Mouse (Mus musculus) liver, embryonic 11.5 days (tissue): ENCODE measurements around the gene Ttl. TPM values are rescaled to one million over a fixed set of nuclear protein-coding genes. Genes with fewer than 3 reads are reported as not detected.

Source experiments
- ATAC-seq: fragments of 200-750 bp; cut with Nextera tagmentation; replicated peaks from 2 replicates; pipeline ENCODE4 v1.8.0; 2017; ENCODE audit warnings: moderate number of reproducible peaks, mild to moderate bottlenecking, moderate TSS enrichment, moderate library complexity; ENCODE audit not compliant: low FRiP score
- DNase-seq: peaks from one replicate; pipeline ENCODE4 v3.0.0-alpha.2; 2017; ENCODE audit warnings: low spot score
- H3K27ac ChIP-seq: fragments of 300-500 bp; sonication (generic); 2 replicates; pipeline ENCODE4 v1.5.1; 2014; ENCODE audit warnings: mild to moderate bottlenecking, low read depth, low read length, control low read depth
- H3K27me3 ChIP-seq: fragments of 300-500 bp; sonication (generic); replicated peaks from 2 replicates; pipeline ENCODE4 v1.6.1; 2014; ENCODE audit warnings: low read length, mixed read lengths; ENCODE audit not compliant: control insufficient read depth, insufficient read depth
- H3K36me3 ChIP-seq: fragments of 300-500 bp; sonication (generic); 2 replicates; pipeline ENCODE4 v1.6.1; 2014; ENCODE audit warnings: mild to moderate bottlenecking, low read length, moderate library complexity, mixed read lengths; ENCODE audit not compliant: control insufficient read depth, insufficient read depth
- H3K4me1 ChIP-seq: fragments of 300-500 bp; sonication (generic); replicated peaks from 2 replicates; pipeline ENCODE4 v1.6.1; 2014; ENCODE audit warnings: low read length, mixed read lengths; ENCODE audit not compliant: control insufficient read depth, insufficient read depth
- H3K4me2 ChIP-seq: fragments of 300-500 bp; sonication (generic); 2 replicates; pipeline ENCODE4 v1.6.1; 2014; ENCODE audit warnings: mild to moderate bottlenecking, control low read depth, moderate library complexity
- H3K4me3 ChIP-seq: fragments of 300-500 bp; sonication (generic); 2 replicates; pipeline ENCODE4 v1.5.1; 2014; ENCODE audit warnings: low read depth, low read length, control low read depth
- H3K9ac ChIP-seq: fragments of 300-500 bp; sonication (generic); 2 replicates; pipeline ENCODE4 v1.6.1; 2014; ENCODE audit warnings: low read depth, low read length, control low read depth
- H3K9me3 ChIP-seq: fragments of 300-500 bp; sonication (generic); 2 replicates; pipeline ENCODE4 v1.6.1; 2016; ENCODE audit warnings: low read length, inconsistent platforms, mixed read lengths; ENCODE audit not compliant: control insufficient read depth
- WGBS: fragments of 180-500 bp; shearing (Covaris S2); extraction: QIAGEN DNeasy Blood & Tissue Kit; methylation state at CpG from one replicate; pipeline ENCODE4 v1.1.7; 2014; 5-methylcytosine and 5-hydroxymethylcytosine counted together
- polyA plus RNA-seq: library from polyadenylated mRNA; unstranded; fragments of >200 nt; fragmentation: Nextera tagmentation; extraction: Ambion mirVana; gene quantifications from 2 replicates; pipeline ENCODE4 v1.2.1, GENCODE M21; 2014

Ttl gene
- 5.2 and 6.1 TPM in 2 replicates for polyA plus RNA-seq

GRCm38 (mm10) chr2:129065437-129066282 lies at the start of gene Ttl:
Ttl (plus strand) TSS chr2:129065942.
- Histone ChIP-seq H3K4me1 (peaks cover 6% of the 10 kb centered on the region; the same call in 1 of the 2 replicates), H3K36me3 (no peaks in the 10 kb centered on the region), H3K4me2 (peak within 1 kb of the TSS; percentile 98), H3K4me3 (peak within 1 kb of the TSS; percentile 87), H3K27me3 (peaks cover 2% of the 10 kb centered on the region; the same call in 1 of the 2 replicates), H3K9me3 (no peaks in the 10 kb centered on the region), H3K27ac (peak within 1 kb of the TSS; percentile 25; the same call in 1 of the 2 replicates), H3K9ac (peak within 1 kb of the TSS; percentile 83)
- DNase-seq (peak; percentile 77), ATAC-seq (peak; percentile 94)
- WGBS: 2% methylated on average over 52 of the region's 62 CpGs

GRCm38 (mm10) chr2:129020106-129020505 lies 45.6 kb upstream of the Ttl start:
- Histone ChIP-seq H3K27ac (no peak overlapping the region), H3K4me2 (no peak overlapping the region), H3K9me3 (no peaks in the 10 kb centered on the region), H3K36me3 (no peaks in the 10 kb centered on the region), H3K4me1 (no peaks in the 10 kb centered on the region), H3K27me3 (no peaks in the 10 kb centered on the region), H3K9ac (no peak overlapping the region), H3K4me3 (no peak overlapping the region)
- WGBS: 70% methylated on average over 2 of the region's 2 CpGs
- ATAC-seq (no peak), DNase-seq (no peak)

GRCm38 (mm10) chr2:129024820-129025219 lies 40.9 kb upstream of the Ttl start:
- ATAC-seq (no peak), DNase-seq (no peak)
- no peak overlapping the region for H3K9ac ChIP-seq
- 72% methylated on average over 9 of the region's 9 CpGs for WGBS
- H3K27ac ChIP-seq: no peak overlapping the region
- H3K36me3 ChIP-seq: no peaks in the 10 kb centered on the region
- no peaks in the 10 kb centered on the region for H3K4me1 ChIP-seq
- no peaks in the 10 kb centered on the region for H3K9me3 ChIP-seq
- no peaks in the 10 kb centered on the region for H3K27me3 ChIP-seq
- H3K4me3 ChIP-seq: no peak overlapping the region
- no peak overlapping the region for H3K4me2 ChIP-seq

GRCm38 (mm10) chr2:129035381-129035780 lies 30.4 kb upstream of the Ttl start:
- Histone ChIP-seq H3K9me3 (no peaks in the 10 kb centered on the region), H3K36me3 (no peaks in the 10 kb centered on the region), H3K27ac (no peak overlapping the region), H3K4me2 (no peak overlapping the region), H3K9ac (no peak overlapping the region), H3K27me3 (peaks cover 44% of the 10 kb centered on the region), H3K4me3 (no peak overlapping the region), H3K4me1 (no peaks in the 10 kb centered on the region; the same call in 1 of the 2 replicates)
- ATAC-seq (no peak), DNase-seq (no peak)
- WGBS: 75% methylated on average over 5 of the region's 5 CpGs

GRCm38 (mm10) chr2:129038426-129038936 lies 27.3 kb upstream of the Ttl start:
- Histone ChIP-seq H3K27ac (no peak overlapping the region), H3K27me3 (peaks cover 52% of the 10 kb centered on the region), H3K9me3 (no peaks in the 10 kb centered on the region), H3K4me3 (peak overlapping the region; percentile 42), H3K4me1 (no peaks in the 10 kb centered on the region; the same call in 1 of the 2 replicates), H3K9ac (no peak overlapping the region), H3K4me2 (peak overlapping the region; percentile 78), H3K36me3 (no peaks in the 10 kb centered on the region)
- ATAC-seq (no peak), DNase-seq (no peak)
- 31% methylated on average over 15 of the region's 15 CpGs for WGBS

- ATAC-seq: no peak
Observed at GRCm38 (mm10) chr2:129038937-129039631, 26.7 kb upstream of the Ttl start.

GRCm38 (mm10) chr2:129040567-129040966 lies 25.2 kb upstream of the Ttl start:
- no peak overlapping the region for H3K27ac ChIP-seq
- no peak overlapping the region for H3K4me2 ChIP-seq
- WGBS: 15% methylated on average over 6 of the region's 6 CpGs
- H3K9ac ChIP-seq: no peak overlapping the region
- H3K4me3 ChIP-seq: no peak overlapping the region
- H3K36me3 ChIP-seq: no peaks in the 10 kb centered on the region
- H3K27me3 ChIP-seq: peaks cover 50% of the 10 kb centered on the region
- ATAC-seq (no peak), DNase-seq (no peak)
- no peaks in the 10 kb centered on the region for H3K9me3 ChIP-seq
- H3K4me1 ChIP-seq: no peaks in the 10 kb centered on the region; the same call in 1 of the 2 replicates

More at GRCm38 (mm10) chr2:129038937-129039631, 26.7 kb upstream of the Ttl start:
- Histone ChIP-seq H3K4me1 (no peaks in the 10 kb centered on the region; the same call in 1 of the 2 replicates), H3K4me2 (peak overlapping the region; percentile 78), H3K36me3 (no peaks in the 10 kb centered on the region), H3K27me3 (peaks cover 52% of the 10 kb centered on the region), H3K9me3 (no peaks in the 10 kb centered on the region), H3K9ac (no peak overlapping the region), H3K27ac (no peak overlapping the region), H3K4me3 (peak overlapping the region; percentile 42)
- 6% methylated on average over 62 of the region's 62 CpGs for WGBS
- DNase-seq: peak; percentile 46

- Histone ChIP-seq H3K36me3 (no peaks in the 10 kb centered on the region), H3K9ac (no peak overlapping the region), H3K4me1 (no peaks in the 10 kb centered on the region), H3K27ac (no peak overlapping the region), H3K27me3 (0 out of 2 replicates have a peak, but pooled peaks cover 2% of the 10 kb centered on the region), H3K4me3 (no peak overlapping the region), H3K4me2 (no peak overlapping the region), H3K9me3 (no peaks in the 10 kb centered on the region)
- 76% methylated on average over 6 of the region's 6 CpGs for WGBS
- no peak for ATAC-seq
- DNase-seq: no peak
Observed at GRCm38 (mm10) chr2:129046172-129046845, 19.4 kb upstream of the Ttl start.
